Mouse (Mus musculus) spleen, embryonic (tissue): Measurements from ENCODE around the gene Stam.
"Not testable (repeated sequence)": the region's sequence is repeated elsewhere in the genome, so short reads cannot be mapped to it uniquely, and the experiment has no call there.

Experiments
- CTCF ChIA-PET: fragments of 350-600 bp; sonication (Branson Sonifier 250); formaldehyde crosslinking; loops from one replicate; lab custom pipeline; 2022; lab: Charles Lee

Gene Stam

GRCm38 (mm10) chr2:14073362-14074220 lies at the start of gene Stam:
Gene Stam (plus strand): TSS chr2:14074098.
- CTCF ChIA-PET: interaction anchor here (0.7 kb wide), 3 partner anchors 279 to 633 kb away, joined by 3 to 6 read pairs (median 3); no protein-coding TSS in a partner anchor

DNA sequence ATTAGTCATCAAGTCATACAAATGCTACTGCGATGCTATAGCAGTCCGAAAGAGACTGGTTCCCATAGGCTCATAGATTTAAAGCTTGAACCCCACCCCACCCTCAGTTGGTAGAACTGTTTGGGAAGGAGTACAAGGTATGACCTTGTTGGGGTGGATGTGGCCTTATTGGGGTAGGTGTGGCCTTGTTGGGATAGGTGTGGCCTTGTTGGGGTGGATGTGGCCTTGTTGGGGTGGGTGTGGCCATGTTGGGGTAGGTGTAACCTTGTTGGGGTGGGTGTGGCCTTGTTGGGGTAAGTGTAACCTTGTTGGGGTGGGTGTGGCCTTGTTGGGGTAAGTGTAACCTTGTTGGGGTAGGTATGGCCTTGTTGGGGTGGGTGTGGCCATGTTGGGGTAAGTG lies 32.6 kb upstream of the Stam start:
- CTCF ChIA-PET: no interaction called here

- CTCF ChIA-PET: no interaction called here
Measured at GRCm38 (mm10) chr2:14043011-14043410, 30.9 kb upstream of the Stam start.

DNA sequence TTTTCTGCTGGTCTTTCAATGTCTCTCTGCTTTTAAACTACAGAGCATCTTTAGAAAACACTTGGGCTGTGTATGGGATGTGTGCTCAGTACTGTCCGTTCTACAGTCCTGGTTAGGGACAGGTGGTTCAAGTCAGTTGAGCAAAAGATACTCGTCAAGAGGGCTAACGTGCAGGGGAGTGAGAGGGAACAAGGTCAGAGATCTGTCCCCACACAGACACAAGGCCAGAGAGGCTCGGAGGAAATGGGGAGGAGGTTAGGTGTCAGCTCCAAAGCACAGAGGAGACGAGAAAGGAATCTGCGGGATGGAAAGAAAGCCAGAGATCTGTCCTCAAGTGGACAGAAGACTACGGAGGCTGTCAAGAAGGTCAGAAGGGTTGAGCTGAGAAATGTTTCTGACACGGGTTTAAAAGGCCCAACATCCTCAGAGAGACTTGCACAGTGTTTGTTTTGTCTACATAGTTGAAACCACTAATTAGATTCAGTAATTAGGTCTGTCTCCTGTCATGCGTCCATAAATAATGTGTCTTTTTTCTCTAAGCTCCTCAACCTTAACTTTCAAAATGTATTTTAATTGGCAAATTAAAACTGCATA lies 30.2 kb upstream of the Stam start:
- CTCF ChIA-PET: no interaction called here

GRCm38 (mm10) chr2:14048381-14048780 lies 25.5 kb upstream of the Stam start:
- CTCF ChIA-PET: interaction anchor here (1.2 kb wide), 1 partner anchor 247 kb away, joined by 7 read pairs; no protein-coding TSS in a partner anchor

- CTCF ChIA-PET: interaction anchor here (1.2 kb wide), 1 partner anchor 246 kb away, joined by 7 read pairs; no protein-coding TSS in a partner anchor
Measured at GRCm38 (mm10) chr2:14048808-14049207, 25.1 kb upstream of the Stam start.

GRCm38 (mm10) chr2:14053618-14054017 lies 20.3 kb upstream of the Stam start:
- CTCF ChIA-PET: no interaction called here

GRCm38 (mm10) chr2:14054163-14054562 lies 19.7 kb upstream of the Stam start:
- CTCF ChIA-PET: no interaction called here

GRCm38 (mm10) chr2:14054716-14055115 lies 19.2 kb upstream of the Stam start:
- CTCF ChIA-PET: interaction anchor here (0.6 kb wide), 1 partner anchor 139 kb away, joined by 3 read pairs; no protein-coding TSS in a partner anchor

GRCm38 (mm10) chr2:14055168-14055565 lies 18.7 kb upstream of the Stam start:
- CTCF ChIA-PET: interaction anchor here (0.6 kb wide), 1 partner anchor 138 kb away, joined by 3 read pairs; no protein-coding TSS in a partner anchor

- CTCF ChIA-PET: no interaction called here
Measured at GRCm38 (mm10) chr2:14055566-14056331, 18.1 kb upstream of the Stam start, which contains the start of gene Hacd1. Gene Hacd1 (minus strand): TSS chr2:14056135.

- CTCF ChIA-PET: no interaction called here
Measured at GRCm38 (mm10) chr2:14065704-14066650, 7.9 kb upstream of the Stam start.

DNA sequence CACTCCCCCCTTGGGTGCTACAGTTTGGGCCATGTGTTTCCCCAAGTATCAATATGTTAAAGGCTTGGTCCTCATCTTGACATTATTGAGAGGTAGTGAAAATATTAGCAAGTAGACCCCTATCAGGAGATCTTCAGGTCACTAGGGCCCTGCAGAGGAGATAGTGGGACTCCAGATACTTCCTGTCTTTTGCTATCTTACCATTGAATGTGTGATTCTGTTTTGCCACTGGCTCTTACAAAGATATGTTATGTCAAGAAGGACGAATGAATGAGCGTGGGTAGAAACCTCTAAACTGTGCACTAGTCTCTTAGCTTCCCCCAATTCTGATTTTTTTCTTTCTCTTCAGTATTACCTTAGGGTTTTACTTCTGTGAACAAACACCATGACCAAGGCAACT lies 4.9 kb upstream of the Stam start:
- CTCF ChIA-PET: no interaction called here

DNA sequence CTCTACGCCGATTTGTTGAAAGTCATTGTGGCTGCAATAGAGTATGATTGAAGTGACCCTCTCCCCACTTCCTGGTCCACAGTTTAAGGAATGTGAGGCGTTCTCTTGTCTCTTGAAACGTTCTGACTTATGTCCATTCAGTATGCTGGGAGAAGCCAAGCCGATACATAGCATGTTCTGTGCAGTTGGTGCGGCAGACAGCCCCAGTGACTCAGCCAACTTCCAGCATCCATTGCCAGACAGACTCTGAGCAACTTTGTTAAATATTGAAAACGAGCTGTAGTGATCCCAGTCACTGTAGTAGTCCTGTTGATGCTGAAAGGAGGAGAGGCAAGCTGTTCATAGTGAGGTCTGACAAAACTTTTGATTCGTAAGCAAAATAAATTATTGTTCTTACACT lies 3.4 kb upstream of the Stam start:
- CTCF ChIA-PET: no interaction called here

GRCm38 (mm10) chr2:14073008-14073361 lies 913 bp upstream of the Stam start:
- CTCF ChIA-PET: interaction anchor here (0.7 kb wide), 3 partner anchors 278 to 632 kb away, joined by 3 to 6 read pairs (median 3); no protein-coding TSS in a partner anchor

DNA sequence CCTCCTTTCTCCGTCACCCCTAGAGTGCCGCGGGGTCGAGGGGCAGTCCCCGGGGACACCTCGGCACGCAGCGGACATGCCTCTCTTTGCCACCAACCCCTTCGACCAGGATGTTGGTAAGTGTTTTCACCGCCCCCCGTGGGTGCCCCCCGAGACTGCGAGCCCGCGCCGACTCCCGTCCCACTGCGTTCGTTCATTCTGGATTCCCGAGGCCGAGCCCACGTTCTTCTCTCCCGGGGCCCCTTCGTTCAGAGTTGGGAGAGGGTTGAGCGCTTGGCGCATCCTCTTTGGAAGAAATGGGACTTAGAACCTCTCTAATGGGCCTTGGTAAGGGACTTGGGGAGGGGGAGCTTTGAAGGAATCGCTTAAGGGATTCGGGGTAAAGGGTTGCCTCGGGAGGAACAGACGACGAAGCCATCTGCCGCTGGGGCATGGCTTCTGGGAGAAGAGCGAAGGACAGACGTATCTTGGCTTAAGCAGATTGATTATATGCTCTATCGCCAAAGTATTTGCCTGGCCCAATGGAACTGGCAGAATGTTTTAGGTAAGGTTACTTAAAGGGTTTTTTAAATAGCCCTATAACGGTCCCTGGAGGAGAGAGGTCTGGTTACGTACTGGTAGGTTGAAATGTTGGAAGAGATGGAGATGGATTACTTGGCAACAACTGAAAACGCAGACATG lies 463 bp downstream of the Stam start:
- CTCF ChIA-PET: no interaction called here

GRCm38 (mm10) chr2:14078527-14078926 lies 4.6 kb downstream of the Stam start:
- CTCF ChIA-PET: not testable (repeated sequence)

GRCm38 (mm10) chr2:14100533-14100932 lies 26.6 kb downstream of the Stam start:
- CTCF ChIA-PET: no interaction called here

GRCm38 (mm10) chr2:14102603-14103002 lies 28.7 kb downstream of the Stam start:
- CTCF ChIA-PET: no interaction called here

DNA sequence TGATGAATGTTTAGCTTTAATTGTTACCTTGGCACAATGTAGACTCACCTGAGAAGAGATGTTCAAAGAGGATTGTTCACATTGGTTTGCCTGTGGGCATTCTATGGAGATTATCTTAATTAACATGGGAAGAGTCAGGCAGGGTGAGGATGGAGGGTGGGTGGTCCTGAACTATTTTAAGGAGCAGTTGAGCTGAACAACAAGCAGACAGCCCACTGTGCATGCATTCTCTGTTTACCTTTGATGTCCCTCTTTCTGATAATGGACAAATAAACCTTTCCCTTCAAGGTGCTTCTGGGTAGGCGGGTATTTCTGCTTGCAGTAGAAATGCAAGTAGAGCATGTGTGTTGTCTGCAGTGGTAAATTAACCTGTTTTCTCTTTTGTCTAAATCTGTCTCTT lies 30.0 kb downstream of the Stam start:
- CTCF ChIA-PET: no interaction called here
